Mouse (Mus musculus): ENCODE data around the gene Dph2. TPM values are rescaled to one million over a fixed set of nuclear protein-coding genes. Genes with fewer than 3 reads are reported as not detected.

Dph2 gene
- polyA plus RNA-seq, 1 experiment, result 6.9 TPM

DNA sequence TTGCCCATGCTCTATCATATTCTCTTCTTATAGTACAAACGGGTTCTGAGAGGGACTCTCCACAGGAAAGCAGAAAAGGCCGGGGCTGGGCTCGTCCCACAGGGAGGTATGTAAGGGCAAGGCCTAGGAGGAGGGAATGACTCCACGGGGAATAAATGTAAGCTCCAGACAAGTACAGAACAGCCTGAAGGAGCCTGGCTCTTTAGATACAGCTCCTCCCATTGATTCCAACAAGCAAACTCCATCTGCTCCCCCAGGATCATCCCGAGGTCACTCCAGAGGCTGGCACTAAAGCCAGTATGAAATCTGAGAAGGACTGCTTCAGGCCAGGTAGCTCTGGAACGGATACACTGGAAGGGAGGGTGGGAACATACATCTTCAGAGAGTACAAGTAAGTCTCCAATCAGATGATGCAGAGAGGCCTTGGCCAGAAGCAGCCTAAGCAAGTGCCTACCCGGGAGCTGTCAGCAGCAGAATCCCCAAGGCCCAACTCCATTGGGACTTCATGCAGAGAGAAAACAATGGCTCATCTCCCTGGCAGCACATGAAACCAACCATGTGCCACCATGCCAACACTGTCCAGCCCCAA lies 20.9 kb upstream of the Dph2 start:
- TF ChIP-seq POLR2A (IDR thresholded peaks at IDR 0.05; ENCODE audit: low read depth, low read length), result no peak
- no peak for TF ChIP-seq CTCF (IDR thresholded peaks at IDR 0.05; ENCODE audit: extremely low read depth, insufficient read length, insufficient replicate concordance, low read depth, low read length)
- 71% methylated on average over 7 of the region's 7 CpGs for WGBS
- no peak overlapping the region for H3K4me3 ChIP-seq (ENCODE audit: low read depth, low read length)
- peaks cover 3% of the 10 kb centered on the region; the same call in 1 of the 2 replicates for H3K36me3 ChIP-seq (ENCODE audit: control insufficient read depth, insufficient read depth, low read length)
- no peak overlapping the region for H3K27ac ChIP-seq (ENCODE audit: insufficient read depth, low read depth, low read length)
- peaks cover 15% of the 10 kb centered on the region for H3K4me1 ChIP-seq (ENCODE audit: control insufficient read depth, insufficient read depth, insufficient read length, low read length)
- H3K27me3 ChIP-seq (ENCODE audit: control insufficient read depth, insufficient read depth, low read length), result no peaks in the 10 kb centered on the region

DNA sequence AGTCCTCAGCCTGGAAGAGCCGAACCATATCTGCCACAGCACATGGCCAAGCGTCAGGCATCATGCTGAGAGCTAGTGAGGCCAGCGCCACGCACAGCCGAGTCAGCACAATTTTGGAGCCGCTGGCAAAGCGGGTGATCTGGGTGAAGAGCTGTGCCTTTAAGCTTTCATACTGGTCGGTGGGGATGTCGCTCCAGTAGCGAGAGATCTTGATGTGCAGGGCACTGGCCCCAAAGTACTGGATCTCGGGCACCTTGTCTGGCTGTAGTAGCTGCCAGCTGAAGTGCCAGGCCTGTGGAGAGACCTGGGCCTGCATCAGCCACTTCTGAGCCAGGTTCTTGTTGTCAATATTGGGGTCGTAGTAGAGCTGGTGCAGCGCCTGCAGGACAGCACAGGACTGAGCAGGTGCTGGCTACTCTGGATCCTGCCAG lies 20.3 kb upstream of the Dph2 start:
- peaks cover 13% of the 10 kb centered on the region for H3K4me1 ChIP-seq (ENCODE audit: control insufficient read depth, insufficient read depth, insufficient read length, low read length)
- H3K4me3 ChIP-seq (ENCODE audit: low read depth, low read length), result no peak overlapping the region
- peaks cover 3% of the 10 kb centered on the region; the same call in 1 of the 2 replicates for H3K36me3 ChIP-seq (ENCODE audit: control insufficient read depth, insufficient read depth, low read length)
- no peak for TF ChIP-seq POLR2A (IDR thresholded peaks at IDR 0.05; ENCODE audit: low read depth, low read length)
- no peak for TF ChIP-seq CTCF (IDR thresholded peaks at IDR 0.05; ENCODE audit: extremely low read depth, insufficient read length, insufficient replicate concordance, low read depth, low read length)
- 96% methylated on average over 13 of the region's 13 CpGs for WGBS
- H3K27me3 ChIP-seq (ENCODE audit: control insufficient read depth, insufficient read depth, low read length), result no peaks in the 10 kb centered on the region
- H3K27ac ChIP-seq (ENCODE audit: insufficient read depth, low read depth, low read length), result no peak overlapping the region

DNA sequence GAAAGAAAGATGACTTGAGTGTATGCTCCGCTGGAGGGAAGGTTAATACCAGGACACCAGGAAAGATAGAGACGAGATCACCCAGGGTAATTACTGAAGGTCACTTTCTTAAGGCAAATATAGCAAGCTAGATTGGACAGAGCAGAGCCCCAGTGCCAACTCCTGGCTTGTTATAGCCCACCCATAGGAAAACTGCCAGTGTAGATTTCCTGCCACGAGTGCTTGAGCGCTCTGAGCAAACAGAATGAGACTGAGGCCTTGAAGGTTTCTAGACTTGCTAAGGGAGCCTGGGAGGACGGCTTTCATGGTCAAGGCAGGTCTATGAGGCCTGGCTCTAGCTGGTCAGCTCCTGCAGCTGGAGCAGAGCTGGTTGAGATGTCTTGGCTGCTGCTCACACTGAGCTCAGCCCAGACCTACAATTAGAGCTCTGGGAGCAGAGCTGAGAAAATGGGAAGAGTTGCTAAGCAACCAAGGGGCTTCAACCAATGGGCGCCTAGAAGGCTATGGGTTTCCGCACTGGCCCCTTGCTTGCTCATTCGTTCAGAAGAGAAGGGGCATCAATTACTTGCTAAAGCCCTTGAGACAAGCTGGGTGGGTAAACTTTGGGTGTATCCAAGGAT lies 17.1 kb upstream of the Dph2 start:
- no peak overlapping the region for H3K27ac ChIP-seq (ENCODE audit: insufficient read depth, low read depth, low read length)
- TF ChIP-seq CTCF (IDR thresholded peaks at IDR 0.05; ENCODE audit: extremely low read depth, insufficient read length, insufficient replicate concordance, low read depth, low read length), result no peak
- no peak for TF ChIP-seq POLR2A (IDR thresholded peaks at IDR 0.05; ENCODE audit: low read depth, low read length)
- 81% methylated on average over 8 of the region's 8 CpGs for WGBS

DNA sequence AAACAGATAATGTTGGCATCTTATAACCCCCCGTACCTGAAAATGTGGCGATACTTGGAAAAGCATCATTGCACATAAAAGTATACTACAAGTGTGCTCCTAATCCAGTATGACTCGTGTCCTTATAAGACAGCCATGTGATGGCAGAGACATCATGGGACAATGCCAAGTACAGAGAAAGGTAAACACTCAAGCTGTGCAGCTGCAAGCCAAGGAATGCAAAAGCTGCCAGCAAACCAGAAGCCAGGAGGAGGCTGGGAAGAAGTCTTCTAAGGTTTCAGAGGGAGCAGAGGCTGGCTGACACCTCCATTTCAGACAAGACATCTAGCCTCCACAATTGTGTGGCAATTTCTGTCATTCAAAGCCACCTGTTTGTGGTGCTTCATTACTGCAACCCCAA lies 14.4 kb upstream of the Dph2 start:
- no peaks in the 10 kb centered on the region for H3K27me3 ChIP-seq (ENCODE audit: control insufficient read depth, insufficient read depth, low read length)
- H3K4me3 ChIP-seq (ENCODE audit: low read depth, low read length), result no peak overlapping the region
- 52% methylated on average over 3 of the region's 3 CpGs for WGBS
- H3K36me3 ChIP-seq (ENCODE audit: control insufficient read depth, insufficient read depth, low read length), result peaks cover 36% of the 10 kb centered on the region
- H3K4me1 ChIP-seq (ENCODE audit: control insufficient read depth, insufficient read depth, insufficient read length, low read length), result no peaks in the 10 kb centered on the region
- TF ChIP-seq CTCF (IDR thresholded peaks at IDR 0.05; ENCODE audit: extremely low read depth, insufficient read length, insufficient replicate concordance, low read depth, low read length), result no peak
- TF ChIP-seq POLR2A (IDR thresholded peaks at IDR 0.05; ENCODE audit: low read depth, low read length), result no peak
- no peak overlapping the region for H3K27ac ChIP-seq (ENCODE audit: insufficient read depth, low read depth, low read length)

More for the DNA sequence above, 17.1 kb upstream of the Dph2 start:
- peaks cover 14% of the 10 kb centered on the region; the same call in 1 of the 2 replicates for H3K36me3 ChIP-seq (ENCODE audit: control insufficient read depth, insufficient read depth, low read length)
- H3K4me3 ChIP-seq (ENCODE audit: low read depth, low read length), result no peak overlapping the region
- H3K4me1 ChIP-seq (ENCODE audit: control insufficient read depth, insufficient read depth, insufficient read length, low read length), result peaks cover 8% of the 10 kb centered on the region
- no peaks in the 10 kb centered on the region for H3K27me3 ChIP-seq (ENCODE audit: control insufficient read depth, insufficient read depth, low read length)

DNA sequence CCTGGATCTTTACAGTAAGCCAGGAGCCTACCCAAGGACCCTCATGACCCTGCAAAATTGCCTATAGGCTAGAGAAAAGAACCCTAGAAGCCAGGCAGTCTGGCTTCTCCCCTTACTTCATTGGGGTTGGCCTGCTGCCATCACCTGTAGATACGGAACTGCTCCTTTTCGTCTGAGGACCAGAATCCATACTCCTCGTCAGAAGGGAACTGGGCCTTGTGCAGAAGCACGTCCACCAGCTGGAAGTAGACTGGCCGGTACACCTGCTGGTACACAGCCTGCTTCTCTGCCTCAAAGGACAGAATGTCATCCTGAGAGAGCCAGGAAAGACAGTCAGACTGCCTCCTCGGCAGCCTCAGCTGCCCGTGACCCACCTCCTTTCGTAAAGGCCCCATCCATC lies 12.9 kb upstream of the Dph2 start:
- no peak for TF ChIP-seq CTCF (IDR thresholded peaks at IDR 0.05; ENCODE audit: extremely low read depth, insufficient read length, insufficient replicate concordance, low read depth, low read length)
- no peak for TF ChIP-seq POLR2A (IDR thresholded peaks at IDR 0.05; ENCODE audit: low read depth, low read length)
- Histone ChIP-seq H3K27me3 (ENCODE audit: control insufficient read depth, insufficient read depth, low read length) (no peaks in the 10 kb centered on the region), H3K36me3 (ENCODE audit: control insufficient read depth, insufficient read depth, low read length) (peaks cover 51% of the 10 kb centered on the region), H3K4me1 (ENCODE audit: control insufficient read depth, insufficient read depth, insufficient read length, low read length) (no peaks in the 10 kb centered on the region), H3K4me3 (ENCODE audit: low read depth, low read length) (no peak overlapping the region), H3K27ac (ENCODE audit: insufficient read depth, low read depth, low read length) (no peak overlapping the region)
- WGBS, result 85% methylated on average over 8 of the region's 8 CpGs

DNA sequence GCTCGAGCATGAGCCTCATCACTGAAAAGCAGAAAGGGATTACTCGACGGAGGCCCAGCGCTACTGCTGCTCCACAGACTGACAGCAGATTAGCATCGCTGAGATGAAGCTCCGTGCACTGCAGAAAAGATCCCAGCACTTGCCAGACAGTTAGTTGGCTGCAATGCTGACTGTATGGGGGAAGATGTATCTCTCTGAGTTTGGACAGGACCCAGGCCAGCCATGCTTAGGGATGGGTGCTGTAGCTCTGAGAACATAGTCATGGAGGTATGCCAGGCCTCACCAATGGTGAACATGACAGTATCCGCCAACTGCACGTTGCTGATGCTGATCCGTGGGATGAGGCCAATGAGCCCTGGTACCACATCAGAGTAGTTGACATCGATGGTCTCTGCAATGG lies 12.3 kb upstream of the Dph2 start:
- TF ChIP-seq CTCF (IDR thresholded peaks at IDR 0.05; ENCODE audit: extremely low read depth, insufficient read length, insufficient replicate concordance, low read depth, low read length) (no peak), POLR2A (IDR thresholded peaks at IDR 0.05; ENCODE audit: low read depth, low read length) (no peak)
- WGBS, result 92% methylated on average over 10 of the region's 10 CpGs
- Histone ChIP-seq H3K27ac (ENCODE audit: insufficient read depth, low read depth, low read length) (no peak overlapping the region), H3K4me1 (ENCODE audit: control insufficient read depth, insufficient read depth, insufficient read length, low read length) (no peaks in the 10 kb centered on the region), H3K4me3 (ENCODE audit: low read depth, low read length) (no peak overlapping the region), H3K36me3 (ENCODE audit: control insufficient read depth, insufficient read depth, low read length) (peaks cover 57% of the 10 kb centered on the region), H3K27me3 (ENCODE audit: control insufficient read depth, insufficient read depth, low read length) (no peaks in the 10 kb centered on the region)

DNA sequence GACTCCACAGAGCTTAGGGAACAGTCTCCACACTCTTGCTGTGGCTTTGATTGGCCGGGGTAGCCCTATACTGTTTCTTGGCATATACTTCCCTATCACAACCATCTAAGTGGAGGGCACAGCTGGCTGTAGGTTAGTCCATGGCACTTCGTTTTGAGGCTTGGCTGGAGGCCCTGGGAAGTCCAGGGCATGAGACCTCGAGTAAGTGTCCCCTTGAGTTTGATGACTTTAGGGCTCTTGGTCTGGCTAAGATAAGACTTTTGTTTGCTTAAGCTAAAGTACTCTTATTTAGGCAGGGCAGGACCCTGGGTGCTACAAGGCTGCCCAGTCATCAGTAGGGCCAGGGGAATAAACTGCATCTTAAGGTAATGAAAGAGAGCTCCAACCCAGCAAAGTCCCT lies 6.3 kb upstream of the Dph2 start:
- WGBS, result 56% methylated on average over 3 of the region's 3 CpGs
- no peak overlapping the region for H3K27ac ChIP-seq (ENCODE audit: insufficient read depth, low read depth, low read length)
- no peak overlapping the region for H3K4me3 ChIP-seq (ENCODE audit: low read depth, low read length)
- H3K4me1 ChIP-seq (ENCODE audit: control insufficient read depth, insufficient read depth, insufficient read length, low read length), result no peaks in the 10 kb centered on the region
- peaks cover 47% of the 10 kb centered on the region for H3K36me3 ChIP-seq (ENCODE audit: control insufficient read depth, insufficient read depth, low read length)
- H3K27me3 ChIP-seq (ENCODE audit: control insufficient read depth, insufficient read depth, low read length), result no peaks in the 10 kb centered on the region
- no peak for TF ChIP-seq CTCF (IDR thresholded peaks at IDR 0.05; ENCODE audit: extremely low read depth, insufficient read length, insufficient replicate concordance, low read depth, low read length)
- no peak for TF ChIP-seq POLR2A (IDR thresholded peaks at IDR 0.05; ENCODE audit: low read depth, low read length)

Data from small intestine, adult 2 months (tissue).